Mouse (Mus musculus) forebrain, postnatal 0 days (tissue): Measurements from ENCODE around the gene Ostf1. TPM values are rescaled to one million over a fixed set of nuclear protein-coding genes. Genes with fewer than 3 reads are reported as not detected.

Source experiments
- ATAC-seq: fragments of 200-750 bp; cut with Nextera tagmentation; 2 replicates; pipeline ENCODE4 v1.8.0; 2017; ENCODE audit warnings: mild to moderate bottlenecking, moderate library complexity
- DNase-seq: peaks from one replicate; pipeline ENCODE4 v3.0.0-alpha.2; 2015
- H3K27ac ChIP-seq: fragments of 300-500 bp; sonication (generic); 2 replicates; pipeline ENCODE4 v1.5.1; 2014; ENCODE audit warnings: low read depth, mild to moderate bottlenecking, antibody characterized with exemption, low read length, moderate library complexity, mixed read lengths
- H3K27me3 ChIP-seq: fragments of 300-500 bp; sonication (generic); 2 replicates; pipeline ENCODE4 v1.6.1; 2014; ENCODE audit warnings: mild to moderate bottlenecking, low read length, mixed read lengths; ENCODE audit not compliant: insufficient read depth
- H3K36me3 ChIP-seq: fragments of 300-500 bp; sonication (generic); 2 replicates; pipeline ENCODE4 v1.6.1; 2014; ENCODE audit warnings: mild to moderate bottlenecking, moderate library complexity; ENCODE audit not compliant: insufficient read depth
- H3K4me1 ChIP-seq: fragments of 300-500 bp; sonication (generic); 2 replicates; pipeline ENCODE4 v1.6.1; 2014; ENCODE audit warnings: antibody characterized with exemption; ENCODE audit not compliant: insufficient read depth
- H3K4me2 ChIP-seq: fragments of 300-500 bp; sonication (generic); 2 replicates; pipeline ENCODE4 v1.6.1; 2014; ENCODE audit warnings: low read depth, mild to moderate bottlenecking, moderate library complexity
- H3K4me3 ChIP-seq: fragments of 300-500 bp; sonication (generic); 2 replicates; pipeline ENCODE4 v1.5.1; 2014; ENCODE audit warnings: low read depth, low read length, mixed read lengths
- H3K9ac ChIP-seq: fragments of 300-500 bp; sonication (generic); 2 replicates; pipeline ENCODE4 v1.6.1; 2014; ENCODE audit warnings: mild to moderate bottlenecking
- H3K9me3 ChIP-seq: fragments of 300-500 bp; sonication (generic); 2 replicates; pipeline ENCODE4 v1.6.1; 2016; ENCODE audit warnings: low read length
- CTCF ChIP-seq: sonication (generic); IDR thresholded peaks from 2 replicates; pipeline ENCODE4 v1.5.1; 2016; ENCODE audit warnings: antibody characterized with exemption, control low read depth, low read depth
- whole genome bisulfite sequencing: fragments of 180-500 bp; shearing (Covaris S2); extraction: QIAGEN DNeasy Blood & Tissue Kit; methylation state at CpG from one replicate; pipeline ENCODE4 v1.1.7; 2014; 5-methylcytosine and 5-hydroxymethylcytosine counted together
- polyA plus RNA-seq: library from polyadenylated mRNA; unstranded; fragments of >200 nt; fragmentation: Nextera tagmentation; extraction: Ambion mirVana; gene quantifications from 2 replicates; pipeline ENCODE4 v1.2.1, GENCODE M21; 2015
- total RNA-seq: library from RNA; depleted of rRNA; stranded (reverse); fragments of >200 nt; gene quantifications from 2 replicates; pipeline ENCODE4 v1.2.3, GENCODE M21; 2014

Gene Ostf1
- total and polyA plus RNA-seq, 2 experiments from 2014 or later = 30.8 to 37.7 TPM

DNA sequence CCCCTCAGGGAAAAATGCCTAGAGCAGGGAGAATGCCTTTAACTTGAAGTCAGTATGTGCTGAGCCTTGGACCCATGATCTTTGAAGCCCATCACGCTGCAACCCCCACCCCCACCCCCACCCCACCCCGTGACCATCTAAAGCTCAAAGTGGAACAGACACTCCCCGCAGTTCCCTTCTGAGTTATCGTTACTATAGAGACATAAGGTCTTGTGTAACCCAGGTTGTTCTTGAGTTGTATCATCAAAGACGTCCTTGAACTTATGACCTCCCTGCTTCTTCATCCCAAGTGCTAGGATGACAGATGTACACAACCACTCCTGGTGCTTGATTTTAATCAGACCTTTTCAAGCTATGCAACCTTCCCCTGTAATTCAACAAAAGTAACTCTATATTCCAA lies 57.7 kb downstream of the Ostf1 start:
- Histone ChIP-seq H3K9ac (no peak overlapping the region), H3K36me3 (no peaks in the 10 kb centered on the region), H3K4me1 (no peaks in the 10 kb centered on the region), H3K4me3 (no peak overlapping the region), H3K9me3 (no peaks in the 10 kb centered on the region), H3K27ac (no peak overlapping the region), H3K27me3 (no peaks in the 10 kb centered on the region), H3K4me2 (no peak overlapping the region)
- WGBS = 94% methylated on average over 5 of the region's 5 CpGs
- TF ChIP-seq CTCF = no peak
- DNase-seq (no peak), ATAC-seq (no peak)

- TF ChIP-seq CTCF = no peak
- H3K27ac ChIP-seq = no peak overlapping the region
- WGBS = 81% methylated on average over 3 of the region's 3 CpGs
- H3K9ac ChIP-seq = no peak overlapping the region
- no peaks in the 10 kb centered on the region for H3K36me3 ChIP-seq
- DNase-seq (no peak), ATAC-seq (no peak)
- H3K4me2 ChIP-seq = no peak overlapping the region
- H3K9me3 ChIP-seq = no peaks in the 10 kb centered on the region
- no peaks in the 10 kb centered on the region for H3K27me3 ChIP-seq
- H3K4me1 ChIP-seq = no peaks in the 10 kb centered on the region
- H3K4me3 ChIP-seq = no peak overlapping the region
These were observed 58.2 kb downstream of the Ostf1 start for GRCm38 (mm10) chr19:18573443-18573842.

- Histone ChIP-seq H3K4me3 (no peak overlapping the region), H3K4me1 (no peaks in the 10 kb centered on the region), H3K9me3 (no peaks in the 10 kb centered on the region), H3K9ac (no peak overlapping the region), H3K27ac (no peak overlapping the region), H3K4me2 (no peak overlapping the region), H3K36me3 (no peaks in the 10 kb centered on the region), H3K27me3 (no peaks in the 10 kb centered on the region)
- no peak for DNase-seq
- WGBS = 97% methylated on average over 1 of the region's 1 CpGs
- no peak for TF ChIP-seq CTCF
- ATAC-seq = no peak
These were observed 62.1 kb downstream of the Ostf1 start for GRCm38 (mm10) chr19:18569496-18569895.

GRCm38 (mm10) chr19:18568828-18569430 lies 62.7 kb downstream of the Ostf1 start:
- Histone ChIP-seq H3K4me2 (no peak overlapping the region), H3K27me3 (no peaks in the 10 kb centered on the region), H3K27ac (no peak overlapping the region), H3K9ac (no peak overlapping the region), H3K4me3 (no peak overlapping the region), H3K9me3 (no peaks in the 10 kb centered on the region), H3K36me3 (no peaks in the 10 kb centered on the region), H3K4me1 (no peaks in the 10 kb centered on the region)
- no peak for TF ChIP-seq CTCF
- DNase-seq (no peak), ATAC-seq (no peak)
- 91% methylated on average over 3 of the region's 3 CpGs for WGBS

GRCm38 (mm10) chr19:18567936-18568827 lies 63.4 kb downstream of the Ostf1 start:
- 87% methylated on average over 12 of the region's 12 CpGs for WGBS
- Histone ChIP-seq H3K4me1 (no peaks in the 10 kb centered on the region), H3K27me3 (no peaks in the 10 kb centered on the region), H3K9me3 (no peaks in the 10 kb centered on the region), H3K36me3 (no peaks in the 10 kb centered on the region), H3K27ac (no peak overlapping the region), H3K4me2 (no peak overlapping the region), H3K9ac (no peak overlapping the region), H3K4me3 (no peak overlapping the region)
- DNase-seq (no peak), ATAC-seq (no peak)
- no peak for TF ChIP-seq CTCF

GRCm38 (mm10) chr19:18567501-18567900 lies 64.1 kb downstream of the Ostf1 start:
- no peak for ATAC-seq
- Histone ChIP-seq H3K9me3 (no peaks in the 10 kb centered on the region), H3K4me3 (no peak overlapping the region), H3K4me1 (no peaks in the 10 kb centered on the region), H3K27me3 (no peaks in the 10 kb centered on the region), H3K9ac (no peak overlapping the region), H3K36me3 (no peaks in the 10 kb centered on the region), H3K4me2 (no peak overlapping the region), H3K27ac (no peak overlapping the region)
- TF ChIP-seq CTCF = no peak
- no peak for DNase-seq
- WGBS = 78% methylated on average over 11 of the region's 11 CpGs

GRCm38 (mm10) chr19:18557708-18558107 lies 73.9 kb downstream of the Ostf1 start:
- peak; percentile 57 for TF ChIP-seq CTCF
- Histone ChIP-seq H3K4me2 (no peak overlapping the region), H3K9ac (no peak overlapping the region), H3K9me3 (no peaks in the 10 kb centered on the region), H3K4me1 (no peaks in the 10 kb centered on the region), H3K36me3 (no peaks in the 10 kb centered on the region), H3K27me3 (no peaks in the 10 kb centered on the region), H3K4me3 (no peak overlapping the region), H3K27ac (no peak overlapping the region)
- no peak for DNase-seq
- 91% methylated on average over 1 of the region's 1 CpGs for WGBS
- ATAC-seq = no peak
